Mouse (Mus musculus) Patski (cell line): ENCODE measurements around the gene Nus1. TPM values are rescaled to one million over a fixed set of nuclear protein-coding genes. Genes with fewer than 3 reads are reported as not detected.

Experiments used
- ATAC-seq: fragments of 100-300 bp; one replicate; pipeline ENCODE4 v1.8.0; 2021
- CTCF ChIA-PET: fragments of 350-600 bp; sonication (Branson Sonifier 250); formaldehyde crosslinking; loops from one replicate; lab custom pipeline; 2022; ENCODE audit warnings: inconsistent platforms; lab: Charles Lee
- POLR2A ChIA-PET: fragments of 350-600 bp; sonication (Branson Sonifier 250); formaldehyde crosslinking; loops from one replicate; lab custom pipeline; 2022; ENCODE audit warnings: antibody characterized with exemption, inconsistent platforms; lab: Charles Lee
- DNase-seq: peaks from one replicate; pipeline ENCODE4 v3.0.0-alpha.2; 2011; ENCODE audit warnings: low read depth, low spot score
- H3K27me3 ChIP-seq: fragments of 371-371 bp; one replicate; pipeline ENCODE4 v1.5.1; 2021
- CTCF ChIP-seq: fragments of 100-300 bp; IDR thresholded peaks from one replicate; pipeline ENCODE4 v1.5.1; 2021
- in situ Hi-C: fragments of 300-500 bp; cut with MboI; formaldehyde crosslinking; loops from 3 replicates; pipeline ENCODE4 v1.11.1; 2018; ENCODE audit warnings: low pct_unique_long_range_greater_than_20kb, mixed read lengths
- polyA plus RNA-seq: library from polyadenylated mRNA; unstranded; gene quantifications from one replicate; pipeline ENCODE4 v1.2.3, GENCODE M21; 2021

Nus1 gene
- polyA plus RNA-seq, 1 experiment from 2014 or later, result 58.2 TPM

GRCm38 (mm10) chr10:52383522-52383921 lies 33.8 kb upstream of the Nus1 start:
- peaks cover 16% of the 10 kb centered on the region for H3K27me3 ChIP-seq
- no peak for TF ChIP-seq CTCF
- ChIA-PET CTCF (interaction anchor here (4.1 kb wide), 1 partner anchor 168 kb away, joined by 19 read pairs; no protein-coding TSS in a partner anchor), POLR2A (no interaction called here)
- in situ Hi-C loops, result loop anchor here (10.0 to 25.0 kb wide), 2 partner anchors 279 to 596 kb away; no protein-coding TSS in a partner anchor
- DNase-seq, result no peak
- no peak for ATAC-seq

GRCm38 (mm10) chr10:52384823-52385610 lies 32.3 kb upstream of the Nus1 start:
- in situ Hi-C loops, result loop anchor here (10.0 to 25.0 kb wide), 2 partner anchors 280 to 598 kb away; no protein-coding TSS in a partner anchor
- H3K27me3 ChIP-seq, result peaks cover 20% of the 10 kb centered on the region
- CTCF ChIA-PET, result interaction anchor here (1.1 to 1.4 kb wide), 2 partner anchors 11 to 169 kb away, joined by 3 to 6 read pairs; no protein-coding TSS in a partner anchor
- no peak for DNase-seq
- ATAC-seq, result no peak
- POLR2A ChIA-PET, result no interaction called here
- peak; percentile 94 for TF ChIP-seq CTCF

GRCm38 (mm10) chr10:52387192-52387591 lies 30.2 kb upstream of the Nus1 start:
- peaks cover 38% of the 10 kb centered on the region for H3K27me3 ChIP-seq
- no peak for ATAC-seq
- TF ChIP-seq CTCF, result no peak

GRCm38 (mm10) chr10:52388922-52389430 lies 28.4 kb upstream of the Nus1 start, which contains the start of gene Nepn:
Nepn (plus strand) TSS chr10:52388972.
- ATAC-seq (no peak), DNase-seq (no peak)
- TF ChIP-seq CTCF, result no peak
- CTCF ChIA-PET, result interaction anchor here (1.1 kb wide), 1 partner anchor 233 kb away, joined by 3 read pairs; no protein-coding TSS in a partner anchor
- POLR2A ChIA-PET, result no interaction called here
- peaks cover 56% of the 10 kb centered on the region for H3K27me3 ChIP-seq
- in situ Hi-C loops, result loop anchor here (10.0 to 25.0 kb wide), 2 partner anchors 284 to 602 kb away; no protein-coding TSS in a partner anchor

More at GRCm38 (mm10) chr10:52387192-52387591, 30.2 kb upstream of the Nus1 start:
- ChIA-PET CTCF (no interaction called here), POLR2A (no interaction called here)
- in situ Hi-C loops, result loop anchor here (10.0 to 25.0 kb wide), 2 partner anchors 282 to 600 kb away; no protein-coding TSS in a partner anchor
- no peak for DNase-seq

- in situ Hi-C loops, result loop anchor here (10.0 to 25.0 kb wide), 2 partner anchors 285 to 602 kb away; no protein-coding TSS in a partner anchor
- ATAC-seq (no peak), DNase-seq (no peak)
- H3K27me3 ChIP-seq, result peaks cover 56% of the 10 kb centered on the region
- ChIA-PET CTCF (interaction anchor here (1.1 kb wide), 1 partner anchor 233 kb away, joined by 3 read pairs; no protein-coding TSS in a partner anchor), POLR2A (no interaction called here)
- TF ChIP-seq CTCF, result no peak
These were observed 27.9 kb upstream of the Nus1 start for GRCm38 (mm10) chr10:52389438-52389837.

GRCm38 (mm10) chr10:52391208-52391607 lies 26.1 kb upstream of the Nus1 start:
- no peak for TF ChIP-seq CTCF
- in situ Hi-C loops, result loop anchor here (10.0 to 25.0 kb wide), 2 partner anchors 166 to 604 kb away; no protein-coding TSS in a partner anchor
- ATAC-seq, result no peak
- ChIA-PET POLR2A (no interaction called here), CTCF (interaction anchor here (0.7 to 1.2 kb wide), 4 partner anchors 9 to 176 kb away, joined by 3 read pairs; partner anchors contain the start of gene Gopc)
- no peak for DNase-seq
- peaks cover 56% of the 10 kb centered on the region for H3K27me3 ChIP-seq

GRCm38 (mm10) chr10:52396647-52397046 lies 20.7 kb upstream of the Nus1 start:
- TF ChIP-seq CTCF, result no peak
- in situ Hi-C loops, result loop anchor here (10.0 to 25.0 kb wide), 2 partner anchors 172 to 609 kb away; no protein-coding TSS in a partner anchor
- DNase-seq (no peak), ATAC-seq (no peak)
- CTCF ChIA-PET, result no interaction called here
- H3K27me3 ChIP-seq, result peaks cover 33% of the 10 kb centered on the region
- POLR2A ChIA-PET, result no interaction called here

- ChIA-PET CTCF (no interaction called here), POLR2A (no interaction called here)
- in situ Hi-C loops, result loop anchor here (10.0 to 25.0 kb wide), 2 partner anchors 174 to 611 kb away; no protein-coding TSS in a partner anchor
- ATAC-seq, result no peak
- TF ChIP-seq CTCF, result no peak
- H3K27me3 ChIP-seq, result peaks cover 29% of the 10 kb centered on the region
- DNase-seq, result no peak
These were observed 18.6 kb upstream of the Nus1 start for GRCm38 (mm10) chr10:52398715-52399114.

GRCm38 (mm10) chr10:52399722-52400121 lies 17.6 kb upstream of the Nus1 start:
- POLR2A ChIA-PET, result no interaction called here
- CTCF ChIA-PET, result no interaction called here
- H3K27me3 ChIP-seq, result peaks cover 34% of the 10 kb centered on the region
- ATAC-seq (no peak), DNase-seq (no peak)
- in situ Hi-C loops, result loop anchor here (10.0 to 25.0 kb wide), 3 partner anchors 175 to 913 kb away; no protein-coding TSS in a partner anchor
- no peak for TF ChIP-seq CTCF

- no peak for TF ChIP-seq CTCF
- CTCF ChIA-PET, result no interaction called here
- in situ Hi-C loops, result loop anchor here (25.0 kb wide), 1 partner anchor 907 kb away; no protein-coding TSS in a partner anchor
- ATAC-seq (no peak), DNase-seq (no peak)
- POLR2A ChIA-PET, result no interaction called here
- H3K27me3 ChIP-seq, result peaks cover 61% of the 10 kb centered on the region
These were observed 12.2 kb upstream of the Nus1 start for GRCm38 (mm10) chr10:52405160-52405559.
